Comparison of ENCODE assay signal across 15 mouse cellular contexts in genomic region chr6:70468623-70469479, GRCm38 (mm10).
DNase-seq lines count a peak whose midpoint lies in the region; ATAC-seq and TF ChIP-seq lines count a peak whose summit lies in the region.
"Had no signal": no experiment of that assay in that cellular context is flagged by ENCODE, and none has a peak within 500 bp of the region (broad histone marks: within the 10 kb centered on the region; RNA-seq: fewer than 3 reads in every experiment).

No protein-coding gene starts in this region.

- no peaks in the 10 kb centered on the region for H3K9me3 ChIP-seq in liver, postnatal 0 days (ENCODE audit: low read length)
- no peaks in the 10 kb centered on the region for H3K9me3 ChIP-seq in hindbrain, postnatal 0 days (ENCODE audit: low read length)
- H3K9me3 ChIP-seq: heart, embryonic 15.5 days; midbrain, embryonic 12.5 days; stomach, embryonic 15.5 days had no signal

- H3K27ac ChIP-seq in liver, postnatal 0 days (ENCODE audit: low read depth): no peak overlapping the region
- H3K27ac ChIP-seq in hindbrain, postnatal 0 days: no peak overlapping the region
- H3K27ac ChIP-seq: heart, embryonic 15.5 days; midbrain, embryonic 12.5 days; stomach, embryonic 15.5 days had no signal

- no peak for ATAC-seq in liver, postnatal 0 days
- ATAC-seq in hindbrain, postnatal 0 days: peak; percentile 35; the same call in 1 of the 2 replicates
- ATAC-seq: activated CD4-positive, CD25-positive, alpha-beta regulatory T cell, adult 4 months had no signal

- WGBS in liver, postnatal 0 days (ENCODE audit: insufficient replicate concordance): 67% methylated on average over 1 of the region's 1 CpGs
- WGBS in hindbrain, postnatal 0 days: 77% methylated on average over 1 of the region's 1 CpGs

- peak; percentile 2 for DNase-seq in embryo, embryonic 10.5 days (ENCODE audit: low spot score)
- DNase-seq in embryo, embryonic 9.5 days (ENCODE audit: extremely low spot score): no peak
- DNase-seq in liver, postnatal 0 days: no peak
- DNase-seq in liver (no peak), R1 (ENCODE audit: low read depth, low spot score) (peak; percentile 31)
- peak; percentile 53 for DNase-seq in hindbrain, postnatal 0 days (ENCODE audit: low spot score)
- no peak for DNase-seq in ovary, adult 18-20 months (ENCODE audit: low spot score)
- no peak for DNase-seq in adrenal gland, adult 18-20 months (ENCODE audit: low spot score in 2 of 2)
- DNase-seq: B cell, adult 2 months; cerebellum, adult 11 months; kidney, postnatal 10 days had no signal

- H3K9ac ChIP-seq in liver, postnatal 0 days (replicated peaks): no peak overlapping the region
- H3K9ac ChIP-seq in hindbrain, postnatal 0 days (replicated peaks; ENCODE audit: low read length): no peak overlapping the region
- H3K9ac ChIP-seq: heart, embryonic 15.5 days; midbrain, embryonic 12.5 days; stomach, embryonic 15.5 days had no signal

- H3K27me3 ChIP-seq in liver, postnatal 0 days (ENCODE audit: insufficient read depth, low read length): no peaks in the 10 kb centered on the region
- no peaks in the 10 kb centered on the region for H3K27me3 ChIP-seq in hindbrain, postnatal 0 days (ENCODE audit: insufficient read depth, low read length)
- H3K27me3 ChIP-seq: heart, embryonic 15.5 days; midbrain, embryonic 12.5 days; stomach, embryonic 15.5 days had no signal

- no peaks in the 10 kb centered on the region for H3K36me3 ChIP-seq in liver, postnatal 0 days (replicated peaks; ENCODE audit: insufficient read depth, low read length)
- no peaks in the 10 kb centered on the region for H3K36me3 ChIP-seq in hindbrain, postnatal 0 days (ENCODE audit: insufficient read depth, low read length)
- H3K36me3 ChIP-seq: heart, embryonic 15.5 days; midbrain, embryonic 12.5 days; stomach, embryonic 15.5 days had no signal

- TF ChIP-seq CTCF in liver, postnatal 0 days (IDR thresholded peaks at IDR 0.05; ENCODE audit: low read depth): peak; percentile 39
- peak; percentile 49 for TF ChIP-seq CTCF in hindbrain, postnatal 0 days (IDR thresholded peaks at IDR 0.05; ENCODE audit: low read depth)

- H3K4me3 ChIP-seq in liver, postnatal 0 days (ENCODE audit: low read depth, low read length): no peak overlapping the region
- H3K4me3 ChIP-seq in hindbrain, postnatal 0 days (ENCODE audit: low read length): no peak overlapping the region
- H3K4me3 ChIP-seq: heart, embryonic 15.5 days; midbrain, embryonic 12.5 days; stomach, embryonic 15.5 days had no signal

- no peaks in the 10 kb centered on the region for H3K4me1 ChIP-seq in liver, postnatal 0 days (ENCODE audit: insufficient read depth)
- H3K4me1 ChIP-seq in hindbrain, postnatal 0 days (ENCODE audit: insufficient read depth, low read length): no peaks in the 10 kb centered on the region
- H3K4me1 ChIP-seq: heart, embryonic 15.5 days; midbrain, embryonic 12.5 days; stomach, embryonic 15.5 days had no signal

- no peak overlapping the region for H3K4me2 ChIP-seq in liver, postnatal 0 days (ENCODE audit: low read depth, low read length)
- no peak overlapping the region for H3K4me2 ChIP-seq in hindbrain, postnatal 0 days (ENCODE audit: low read depth, low read length)
- H3K4me2 ChIP-seq: heart, embryonic 15.5 days; midbrain, embryonic 12.5 days; stomach, embryonic 15.5 days had no signal

- TF ChIP-seq EP300 in liver, postnatal 0 days (IDR thresholded peaks at IDR 0.05; ENCODE audit: low read depth): no peak

Comparison
In these comparisons a context has a peak if more than half of its experiments do, and no peak if none do; other contexts are left out.
1. DNase-seq: peak in embryo, embryonic 10.5 days (single experiment), R1 (single experiment) and hindbrain, postnatal 0 days (single experiment); none in embryo, embryonic 9.5 days (single experiment), liver, postnatal 0 days (single experiment), liver (single experiment), ovary, adult 18-20 months (single experiment) and adrenal gland, adult 18-20 months (0 of 2).